Mouse (Mus musculus) forebrain, embryonic 12.5 days (tissue): Measurements from ENCODE around the gene Stac2. TPM values are rescaled to one million over a fixed set of nuclear protein-coding genes. Genes with fewer than 3 reads are reported as not detected.

ENCODE experiments used
- ATAC-seq: fragments of 200-750 bp; cut with Nextera tagmentation; 2 replicates; pipeline ENCODE4 v1.8.0; 2017; ENCODE audit warnings: moderate TSS enrichment; ENCODE audit not compliant: low FRiP score
- H3K27ac ChIP-seq: fragments of 300-500 bp; sonication (generic); 2 replicates; pipeline ENCODE4 v1.5.1; 2016; ENCODE audit warnings: mild to moderate bottlenecking
- H3K27me3 ChIP-seq: fragments of 300-500 bp; sonication (generic); 2 replicates; pipeline ENCODE4 v1.6.1; 2016; ENCODE audit warnings: mild to moderate bottlenecking
- H3K36me3 ChIP-seq: fragments of 300-500 bp; sonication (generic); replicated peaks from 2 replicates; pipeline ENCODE4 v1.6.1; 2016; ENCODE audit warnings: mild to moderate bottlenecking
- H3K4me1 ChIP-seq: fragments of 300-500 bp; sonication (generic); 2 replicates; pipeline ENCODE4 v1.6.1; 2016
- H3K4me2 ChIP-seq: fragments of 300-500 bp; sonication (generic); 2 replicates; pipeline ENCODE4 v1.6.1; 2016; ENCODE audit warnings: mild to moderate bottlenecking, moderate library complexity
- H3K4me3 ChIP-seq: fragments of 300-500 bp; sonication (generic); replicated peaks from 2 replicates; pipeline ENCODE4 v1.5.1; 2016; ENCODE audit warnings: mild to moderate bottlenecking
- H3K9ac ChIP-seq: fragments of 300-500 bp; sonication (generic); 2 replicates; pipeline ENCODE4 v1.6.1; 2016; ENCODE audit warnings: mild to moderate bottlenecking
- H3K9me3 ChIP-seq: fragments of 300-500 bp; sonication (generic); 2 replicates; pipeline ENCODE4 v1.6.1; 2016
- WGBS: fragments of 180-500 bp; shearing (Covaris S2); methylation state at CpG from one replicate; pipeline ENCODE4 v1.1.7; 2016; 5-methylcytosine and 5-hydroxymethylcytosine counted together
- polyA plus RNA-seq: library from polyadenylated mRNA; unstranded; fragments of >200 nt; fragmentation: Nextera tagmentation; extraction: Ambion mirVana; gene quantifications from 2 replicates; pipeline ENCODE4 v1.2.1, GENCODE M21; 2016

The Stac2 gene
- polyA plus RNA-seq, 1 experiment from 2014 or later = 1.6 TPM

- 73% methylated on average over 14 of the region's 14 CpGs for WGBS
- H3K27me3 ChIP-seq = peaks cover 75% of the 10 kb centered on the region
- ATAC-seq = no peak
Measured at GRCm38 (mm10) chr11:98049672-98050519, 3.4 kb downstream of the Stac2 start.

DNA sequence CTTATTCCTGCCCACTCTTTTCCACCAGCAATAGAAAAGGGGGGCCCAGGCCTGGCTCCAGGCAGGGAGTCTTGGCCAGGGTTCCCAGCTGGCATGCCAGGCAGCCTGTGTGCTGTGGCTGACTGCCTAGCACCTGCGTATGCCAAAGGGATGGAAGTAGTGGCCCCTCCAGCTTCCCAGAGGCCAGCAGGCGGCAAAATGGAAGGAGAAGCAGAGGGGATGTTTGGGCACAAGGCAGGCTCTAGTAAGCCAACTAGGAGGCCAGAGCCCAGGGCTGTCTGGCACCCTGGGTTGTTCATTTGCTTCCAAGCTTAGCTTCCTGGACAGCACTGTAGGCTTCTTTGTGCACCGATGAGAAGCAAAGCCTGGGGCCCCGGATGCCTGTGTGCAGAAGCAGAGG lies 5.5 kb downstream of the Stac2 start:
- WGBS = 79% methylated on average over 4 of the region's 4 CpGs

More at GRCm38 (mm10) chr11:98049672-98050519, 3.4 kb downstream of the Stac2 start:
- Histone ChIP-seq H3K9ac (no peak overlapping the region), H3K4me2 (no peak overlapping the region), H3K36me3 (no peaks in the 10 kb centered on the region), H3K9me3 (no peaks in the 10 kb centered on the region), H3K4me1 (peaks cover 20% of the 10 kb centered on the region), H3K4me3 (no peak overlapping the region), H3K27ac (no peak overlapping the region)

DNA sequence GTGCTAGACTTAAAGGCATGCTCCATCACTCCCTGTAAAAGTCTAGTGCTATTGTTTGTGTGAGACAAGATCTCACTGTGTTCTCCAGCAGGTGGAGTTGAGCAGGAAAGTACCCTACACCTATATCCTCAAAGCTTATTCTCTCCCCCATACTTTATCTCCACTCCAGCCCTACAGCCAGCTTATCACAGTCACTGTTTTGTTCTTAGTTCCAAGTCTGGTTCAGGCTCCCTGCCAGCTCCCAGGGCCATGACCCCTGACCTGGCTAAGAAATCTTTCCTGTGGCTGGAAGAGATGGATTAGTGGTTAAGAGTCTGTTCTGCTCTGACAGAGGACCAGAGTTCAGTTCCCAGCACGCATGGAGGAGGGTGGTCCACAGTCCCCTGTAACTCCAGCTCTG lies 6.8 kb downstream of the Stac2 start:
- Histone ChIP-seq H3K27ac (no peak overlapping the region), H3K27me3 (peaks cover 45% of the 10 kb centered on the region), H3K36me3 (no peaks in the 10 kb centered on the region), H3K4me2 (no peak overlapping the region), H3K4me1 (peaks cover 3% of the 10 kb centered on the region; the same call in 1 of the 2 replicates), H3K9ac (no peak overlapping the region), H3K9me3 (no peaks in the 10 kb centered on the region), H3K4me3 (no peak overlapping the region)
- ATAC-seq = no peak
- WGBS = 80% methylated on average over 1 of the region's 1 CpGs

More for the DNA sequence above, 5.5 kb downstream of the Stac2 start:
- Histone ChIP-seq H3K9me3 (no peaks in the 10 kb centered on the region), H3K36me3 (no peaks in the 10 kb centered on the region), H3K27me3 (peaks cover 58% of the 10 kb centered on the region), H3K4me3 (no peak overlapping the region), H3K9ac (no peak overlapping the region), H3K27ac (no peak overlapping the region), H3K4me2 (no peak overlapping the region), H3K4me1 (peaks cover 16% of the 10 kb centered on the region)
- ATAC-seq = no peak

GRCm38 (mm10) chr11:98045596-98045995 lies 7.7 kb downstream of the Stac2 start:
- H3K4me2 ChIP-seq = no peak overlapping the region
- ATAC-seq = no peak
- no peaks in the 10 kb centered on the region for H3K9me3 ChIP-seq
- WGBS = 70% methylated on average over 4 of the region's 4 CpGs
- H3K27ac ChIP-seq = no peak overlapping the region
- H3K36me3 ChIP-seq = no peaks in the 10 kb centered on the region
- H3K4me1 ChIP-seq = no peaks in the 10 kb centered on the region
- H3K4me3 ChIP-seq = no peak overlapping the region
- H3K27me3 ChIP-seq = peaks cover 37% of the 10 kb centered on the region
- H3K9ac ChIP-seq = no peak overlapping the region

DNA sequence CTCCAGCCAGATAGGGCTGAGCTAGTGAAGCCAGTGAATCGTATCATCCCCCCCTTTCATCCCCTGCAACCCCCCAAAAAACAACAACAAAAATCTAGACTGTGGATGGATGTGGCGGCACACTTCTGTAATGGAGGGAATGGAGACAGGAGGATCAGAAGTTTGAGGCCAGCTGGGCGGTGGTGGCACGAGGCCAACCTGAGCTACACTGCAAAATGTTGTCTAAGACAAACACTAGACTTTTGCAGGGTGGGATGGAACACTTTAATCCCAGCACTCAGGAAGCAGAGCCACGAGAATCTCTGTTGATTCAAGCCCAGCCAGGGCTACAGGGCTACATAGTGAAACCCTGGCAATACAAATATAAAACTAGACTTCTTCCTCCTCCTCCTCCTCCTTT lies 9.2 kb downstream of the Stac2 start:
- Histone ChIP-seq H3K4me1 (no peaks in the 10 kb centered on the region), H3K9me3 (no peaks in the 10 kb centered on the region), H3K27ac (no peak overlapping the region), H3K36me3 (no peaks in the 10 kb centered on the region), H3K4me3 (no peak overlapping the region), H3K4me2 (no peak overlapping the region), H3K27me3 (peaks cover 21% of the 10 kb centered on the region), H3K9ac (0 out of 2 replicates have a peak overlapping the region, but pooled peaks have one; percentile 14)
- 75% methylated on average over 5 of the region's 5 CpGs for WGBS
- no peak for ATAC-seq

DNA sequence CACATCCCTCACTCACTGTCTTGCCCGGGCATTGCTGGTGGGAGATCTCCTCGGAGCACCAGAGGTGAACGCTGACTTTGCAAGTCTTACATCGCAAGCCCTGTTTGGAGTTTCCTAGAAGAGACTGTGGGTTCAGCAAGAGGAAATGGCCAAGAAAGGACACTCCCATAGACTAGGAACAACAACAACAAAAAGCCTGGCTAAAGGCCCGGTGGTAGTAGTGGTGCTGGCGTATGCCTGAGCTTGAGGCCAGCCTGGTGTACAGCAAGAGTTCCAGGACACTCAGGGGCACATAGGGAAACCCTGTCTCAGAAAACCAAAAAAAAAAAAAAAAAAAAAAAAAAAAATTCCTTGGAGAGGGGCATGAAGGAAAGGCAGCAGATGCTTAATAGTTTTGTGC lies 10.5 kb downstream of the Stac2 start:
- ATAC-seq = no peak
- Histone ChIP-seq H3K9me3 (no peaks in the 10 kb centered on the region), H3K4me3 (no peak overlapping the region), H3K9ac (no peak overlapping the region), H3K36me3 (no peaks in the 10 kb centered on the region), H3K4me2 (no peak overlapping the region), H3K4me1 (no peaks in the 10 kb centered on the region), H3K27me3 (peaks cover 14% of the 10 kb centered on the region; the same call in 1 of the 2 replicates), H3K27ac (no peak overlapping the region)
- 83% methylated on average over 6 of the region's 6 CpGs for WGBS

DNA sequence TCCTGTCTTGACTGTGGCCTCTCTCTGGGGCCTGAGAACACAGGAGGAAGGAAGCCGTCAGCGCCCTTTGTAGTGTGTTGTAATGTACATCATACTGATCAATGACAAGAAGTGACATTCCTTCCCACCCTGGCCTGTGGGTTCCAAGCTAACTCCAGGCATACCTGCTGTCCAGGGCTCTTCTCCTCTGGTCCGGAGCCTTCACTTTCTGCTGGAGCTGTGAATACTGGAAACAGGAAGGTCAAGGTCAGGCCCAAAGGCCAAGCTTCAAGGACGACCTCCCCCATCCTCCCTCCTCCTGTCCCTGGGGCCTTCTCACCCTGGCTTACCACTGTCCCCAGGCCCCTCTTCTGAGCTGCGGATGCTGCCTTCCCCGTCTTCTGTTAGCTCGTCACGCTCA lies 12.3 kb downstream of the Stac2 start:
- Histone ChIP-seq H3K36me3 (no peaks in the 10 kb centered on the region), H3K4me2 (no peak overlapping the region), H3K27me3 (peaks cover 26% of the 10 kb centered on the region), H3K4me1 (peaks cover 8% of the 10 kb centered on the region), H3K4me3 (no peak overlapping the region), H3K9me3 (no peaks in the 10 kb centered on the region), H3K9ac (no peak overlapping the region), H3K27ac (no peak overlapping the region)
- no peak for ATAC-seq
- 84% methylated on average over 8 of the region's 8 CpGs for WGBS

DNA sequence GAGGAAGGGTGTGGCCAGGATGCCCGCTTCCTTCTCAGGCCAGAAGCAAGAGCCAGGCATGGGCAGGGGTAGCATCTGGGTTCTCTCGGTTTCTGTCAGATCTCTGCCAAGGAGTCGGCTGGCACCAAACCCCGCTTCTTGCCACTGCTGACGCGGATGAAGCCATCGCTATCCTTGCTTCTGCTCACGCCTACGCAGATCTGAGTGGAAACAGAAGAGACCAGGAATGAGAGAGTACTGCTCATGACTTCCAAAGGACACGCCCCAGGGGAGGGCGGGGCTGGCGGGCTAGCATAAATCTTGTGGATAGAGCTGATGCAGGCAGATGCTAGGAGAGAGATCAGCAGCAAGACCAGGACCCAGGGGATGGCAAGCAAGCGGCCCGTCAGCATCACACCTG lies 15.4 kb downstream of the Stac2 start:
- Histone ChIP-seq H3K4me2 (no peak overlapping the region), H3K4me1 (peaks cover 22% of the 10 kb centered on the region), H3K4me3 (no peak overlapping the region), H3K27me3 (peaks cover 30% of the 10 kb centered on the region), H3K27ac (no peak overlapping the region), H3K9ac (no peak overlapping the region), H3K9me3 (no peaks in the 10 kb centered on the region), H3K36me3 (no peaks in the 10 kb centered on the region)
- WGBS = 66% methylated on average over 14 of the region's 14 CpGs
- no peak for ATAC-seq

- Histone ChIP-seq H3K27ac (no peak overlapping the region), H3K4me1 (peaks cover 22% of the 10 kb centered on the region), H3K4me3 (peak overlapping the region; percentile 37), H3K36me3 (peaks cover 4% of the 10 kb centered on the region), H3K9ac (peak overlapping the region; percentile 50), H3K27me3 (peaks cover 30% of the 10 kb centered on the region), H3K9me3 (no peaks in the 10 kb centered on the region), H3K4me2 (peak overlapping the region; percentile 81)
- WGBS = under 1% methylated on average over 24 of the region's 27 CpGs
- peak; percentile 77 for ATAC-seq
Measured at GRCm38 (mm10) chr11:98035977-98036377, 17.3 kb downstream of the Stac2 start.

GRCm38 (mm10) chr11:98034840-98035239 lies 18.4 kb downstream of the Stac2 start:
- H3K27ac ChIP-seq = peak overlapping the region; percentile 36; the same call in 1 of the 2 replicates
- no peaks in the 10 kb centered on the region for H3K9me3 ChIP-seq
- H3K9ac ChIP-seq = 0 out of 2 replicates have a peak overlapping the region, but pooled peaks have one; percentile 12
- H3K4me3 ChIP-seq = no peak overlapping the region
- peaks cover 15% of the 10 kb centered on the region for H3K36me3 ChIP-seq
- H3K27me3 ChIP-seq = peaks cover 30% of the 10 kb centered on the region
- WGBS = 25% methylated on average over 4 of the region's 4 CpGs
- H3K4me2 ChIP-seq = no peak overlapping the region; the same call in 1 of the 2 replicates
- ATAC-seq = peak; percentile 43; the same call in 1 of the 2 replicates
- H3K4me1 ChIP-seq = peaks cover 22% of the 10 kb centered on the region

- Histone ChIP-seq H3K9ac (no peak overlapping the region), H3K27ac (no peak overlapping the region), H3K4me2 (no peak overlapping the region), H3K27me3 (peaks cover 30% of the 10 kb centered on the region), H3K4me3 (no peak overlapping the region), H3K36me3 (peaks cover 23% of the 10 kb centered on the region), H3K9me3 (no peaks in the 10 kb centered on the region), H3K4me1 (peaks cover 22% of the 10 kb centered on the region)
- 85% methylated on average over 5 of the region's 5 CpGs for WGBS
- no peak for ATAC-seq
Measured at GRCm38 (mm10) chr11:98034061-98034460, 19.2 kb downstream of the Stac2 start.

GRCm38 (mm10) chr11:98031443-98031770 lies 21.9 kb downstream of the Stac2 start:
- ATAC-seq = no peak
- H3K36me3 ChIP-seq = peaks cover 33% of the 10 kb centered on the region
- H3K4me2 ChIP-seq = no peak overlapping the region
- no peak overlapping the region for H3K27ac ChIP-seq
- 9% methylated on average over 5 of the region's 5 CpGs for WGBS
- H3K4me1 ChIP-seq = peaks cover 35% of the 10 kb centered on the region
- no peaks in the 10 kb centered on the region for H3K9me3 ChIP-seq
- peaks cover 11% of the 10 kb centered on the region for H3K27me3 ChIP-seq
- no peak overlapping the region for H3K4me3 ChIP-seq
- H3K9ac ChIP-seq = no peak overlapping the region
